Mouse (Mus musculus): ENCODE data around the gene Mcoln2.

Mcoln2 gene

GRCm38 (mm10) chr3:146227427-146227826 is 77.8 kb downstream of the Mcoln2 start:
- no peak for DNase-seq (ENCODE audit: low read depth, low spot score)

- DNase-seq (ENCODE audit: low read depth, low spot score): no peak
Observed at GRCm38 (mm10) chr3:146228559-146229310, 79.1 kb downstream of the Mcoln2 start.

GRCm38 (mm10) chr3:146232708-146233107 is 83.1 kb downstream of the Mcoln2 start:
- no peak for DNase-seq (ENCODE audit: low read depth, low spot score)

GRCm38 (mm10) chr3:146233741-146234140 is 84.1 kb downstream of the Mcoln2 start:
- DNase-seq (ENCODE audit: low read depth, low spot score): no peak

GRCm38 (mm10) chr3:146234530-146234929 is 84.9 kb downstream of the Mcoln2 start:
- DNase-seq (ENCODE audit: low read depth, low spot score): no peak

- no peak for DNase-seq (ENCODE audit: low read depth, low spot score)
Observed at GRCm38 (mm10) chr3:146236280-146236679, 86.6 kb downstream of the Mcoln2 start.

GRCm38 (mm10) chr3:146237676-146238075 is 88.0 kb downstream of the Mcoln2 start:
- no peak for DNase-seq (ENCODE audit: low read depth, low spot score)

GRCm38 (mm10) chr3:146244630-146245029 is 95.0 kb downstream of the Mcoln2 start:
- no peak for DNase-seq (ENCODE audit: low read depth, low spot score)

Data from telencephalon, adult 2 months (tissue).